Mouse (Mus musculus) myocyte (in vitro differentiated cells): Measurements from ENCODE around the gene Duox2.
A peak's percentile ranks its signal among the peaks of the same experiment; 100 is the strongest.

ENCODE experiments used
- E2F4 ChIP-seq: IDR thresholded peaks from one replicate; pipeline ENCODE4 v1.6.1; 2011; ENCODE audit warnings: mild to moderate bottlenecking, control low read depth, moderate library complexity; ENCODE audit not compliant: insufficient read depth
- POLR2A ChIP-seq: IDR thresholded peaks from one replicate; pipeline ENCODE4 v1.6.1; 2011; ENCODE audit warnings: low read depth, mild to moderate bottlenecking, control low read depth, moderate library complexity; ENCODE audit not compliant: insufficient read length
- POLR2AphosphoS2 ChIP-seq: IDR thresholded peaks from one replicate; pipeline ENCODE4 v1.6.1; 2011; ENCODE audit warnings: low read depth, control low read depth; ENCODE audit not compliant: insufficient read length
- REST ChIP-seq: IDR thresholded peaks from one replicate; pipeline ENCODE4 v1.6.1; 2011; ENCODE audit warnings: mild to moderate bottlenecking, control low read depth, moderate library complexity; ENCODE audit not compliant: insufficient read depth, insufficient read length
- SRF ChIP-seq: IDR thresholded peaks from one replicate; pipeline ENCODE4 v1.6.1; 2011; ENCODE audit warnings: low read depth; ENCODE audit not compliant: control insufficient read depth, insufficient read length
- USF1 ChIP-seq: IDR thresholded peaks from one replicate; pipeline ENCODE4 v1.6.1; 2011; ENCODE audit warnings: low read depth, mild to moderate bottlenecking, control low read depth, moderate library complexity

GRCm38 (mm10) chr2:122345106-122345893 is 47.1 kb upstream of the Duox2 start:
- no peak for TF ChIP-seq SRF
- TF ChIP-seq POLR2A = no peak
- no peak for TF ChIP-seq E2F4
- peak; percentile 15 for TF ChIP-seq POLR2AphosphoS2
- TF ChIP-seq REST = no peak
- TF ChIP-seq USF1 = no peak
